Mouse (Mus musculus) cortical plate, adult 2 months (tissue): ENCODE data around the gene Card10.

ENCODE experiments used
- CTCF ChIP-seq: fragments of 200-500 bp; IDR thresholded peaks from 2 replicates; pipeline ENCODE4 v1.5.1; 2011; ENCODE audit warnings: mild to moderate bottlenecking, control low read depth, low read length; ENCODE audit not compliant: insufficient read depth; ENCODE audit errors: extremely low read depth
- POLR2A ChIP-seq: fragments of 200-500 bp; IDR thresholded peaks from 2 replicates; pipeline ENCODE4 v1.6.1; 2011; ENCODE audit warnings: mild to moderate bottlenecking, low read length, control low read depth; ENCODE audit not compliant: insufficient read depth; ENCODE audit errors: extremely low read depth

DNA sequence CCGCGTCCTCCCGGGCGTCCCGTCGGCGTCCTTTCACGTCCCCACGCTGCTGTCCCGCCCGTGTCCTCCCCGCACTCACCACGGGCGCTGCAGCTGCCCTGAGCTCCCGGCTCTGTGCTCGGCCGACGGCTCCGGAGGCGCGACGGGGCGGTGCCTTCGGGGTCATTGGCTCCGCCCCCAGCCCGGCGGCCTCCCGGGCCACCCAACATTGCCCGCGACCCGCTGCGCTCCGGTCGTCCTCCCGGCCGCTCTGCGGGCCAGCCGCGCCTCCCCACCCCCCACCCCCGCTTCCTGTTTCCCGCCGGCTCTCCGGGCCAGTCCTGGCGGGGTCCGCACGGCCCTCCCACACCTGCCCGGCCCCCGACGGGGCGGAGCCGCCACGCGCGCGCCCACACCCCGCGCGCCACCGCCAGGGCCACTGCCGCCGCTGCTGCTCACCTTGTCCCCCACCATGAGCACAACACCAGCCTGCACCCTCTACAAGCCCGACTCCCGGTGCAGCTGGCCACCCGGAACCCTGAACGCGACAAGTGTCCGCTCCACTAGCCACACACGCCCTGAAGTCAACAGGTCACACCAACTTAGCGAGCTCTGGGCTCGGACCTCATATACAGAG lies at the start of gene Card10:
- no peak for TF ChIP-seq CTCF
- TF ChIP-seq POLR2A, result no peak
